Mouse (Mus musculus) brain, adult 2 months (tissue): Measurements from ENCODE around the gene Hsbp1.

ENCODE experiments used
- DNase-seq: peaks from one replicate; pipeline ENCODE4 v3.0.0; 2011; ENCODE audit warnings: low read depth, low spot score

The Hsbp1 gene

DNA sequence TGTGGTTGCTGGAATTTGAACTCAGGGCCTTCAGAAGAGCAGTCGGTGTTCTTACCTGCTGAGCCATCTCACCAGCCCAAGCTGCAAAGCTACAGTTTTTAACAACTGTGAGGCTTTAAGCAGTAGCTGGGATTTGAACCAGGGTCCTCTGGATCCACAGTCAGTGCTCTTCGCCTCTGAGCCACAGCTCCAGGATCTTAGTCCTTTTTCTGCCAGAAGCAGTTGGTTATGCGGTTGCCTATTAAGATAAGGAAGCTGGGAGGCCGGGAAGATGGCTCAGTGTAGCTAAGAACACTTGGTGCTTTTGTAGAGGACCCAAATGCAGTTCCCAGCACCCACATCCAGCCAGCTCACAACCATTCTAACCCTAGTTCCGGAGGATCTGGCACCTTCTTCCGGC, 42.7 kb downstream of the Hsbp1 start:
- no peak for DNase-seq

DNA sequence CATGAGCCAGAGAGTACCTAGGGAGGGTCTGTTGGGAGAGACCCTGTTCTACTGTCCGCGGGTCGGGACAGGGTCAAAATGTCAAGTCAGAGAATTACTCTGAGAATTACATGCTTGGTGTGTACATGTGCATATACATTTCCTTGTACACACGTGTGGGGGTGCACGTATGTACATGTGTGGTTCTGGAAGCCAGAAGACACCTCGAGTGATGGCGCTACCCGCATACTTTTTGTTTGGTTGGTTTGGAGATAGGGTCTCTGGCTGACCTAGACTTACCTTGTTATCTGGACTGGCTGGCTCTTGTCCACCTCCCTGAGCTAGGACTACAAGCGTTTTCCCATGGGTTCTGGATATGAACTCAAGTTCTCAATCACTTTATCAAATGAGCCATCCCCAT, 49.8 kb downstream of the Hsbp1 start:
- DNase-seq: no peak

DNA sequence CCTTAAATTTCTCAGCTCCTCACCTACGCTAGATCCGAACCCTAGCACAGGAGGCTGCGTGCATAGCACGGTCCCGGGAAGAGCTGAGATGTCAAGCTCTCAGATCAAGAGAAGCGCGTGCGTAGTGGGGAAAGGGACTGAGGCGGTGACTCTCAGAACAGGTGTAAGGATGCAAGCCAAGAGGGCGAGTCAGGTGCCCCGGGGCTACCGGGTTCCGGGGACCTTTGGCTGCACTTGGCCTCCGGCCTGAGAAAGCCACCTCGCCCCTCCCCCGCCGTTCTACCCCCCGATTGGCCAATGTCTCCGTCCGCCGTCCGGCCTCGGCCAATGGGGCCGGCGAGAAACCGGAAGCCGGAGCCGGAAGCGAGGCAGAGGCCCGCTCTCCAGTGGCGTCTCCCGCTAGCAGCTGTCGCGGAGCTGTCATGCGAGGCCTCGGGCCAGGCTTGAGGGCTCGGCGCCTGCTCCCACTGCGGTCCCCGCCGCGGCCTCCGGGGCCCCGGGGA, 50.3 kb downstream of the Hsbp1 start, which contains the start of gene Mlycd:
Gene Mlycd (plus strand): TSS at position 355 of the 503 bp plus-strand sequence.
- peak; percentile 97 for DNase-seq

DNA sequence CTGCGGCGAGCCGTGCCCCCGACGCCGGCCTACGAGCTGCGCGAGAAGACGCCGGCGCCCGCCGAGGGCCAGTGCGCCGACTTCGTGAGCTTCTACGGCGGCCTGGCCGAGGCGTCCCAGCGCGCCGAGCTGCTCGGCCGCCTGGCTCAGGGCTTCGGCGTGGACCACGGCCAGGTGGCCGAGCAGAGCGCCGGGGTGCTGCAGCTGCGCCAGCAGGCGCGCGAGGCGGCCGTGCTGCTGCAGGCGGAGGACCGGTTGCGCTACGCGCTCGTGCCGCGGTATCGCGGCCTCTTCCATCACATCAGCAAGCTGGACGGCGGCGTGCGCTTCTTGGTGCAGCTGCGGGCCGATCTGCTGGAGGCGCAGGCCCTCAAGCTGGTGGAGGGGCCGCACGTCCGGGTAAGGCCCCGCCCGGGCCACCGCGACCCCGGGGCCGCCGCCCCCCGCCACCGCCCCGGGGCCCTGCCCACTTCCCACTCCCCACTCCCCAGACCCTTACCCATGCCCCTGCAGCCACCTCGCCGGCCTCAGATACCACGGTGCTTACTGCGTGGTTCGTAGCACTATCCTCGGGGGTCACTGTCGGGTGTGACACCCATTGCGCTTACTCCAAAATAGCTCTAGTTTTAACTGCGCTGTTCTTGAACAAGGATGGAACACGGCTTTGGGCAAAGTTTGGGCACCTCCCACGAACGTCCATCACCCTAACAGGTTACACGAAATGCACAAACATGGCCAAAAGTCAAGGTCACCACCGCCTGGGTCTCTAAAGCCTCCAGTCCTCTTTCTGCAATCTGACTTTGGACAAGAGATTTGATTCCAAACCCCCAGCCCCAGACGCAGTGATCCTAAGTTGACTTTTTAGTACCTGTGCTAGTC, 51.0 kb downstream of the Hsbp1 start:
- DNase-seq: peak; percentile 53
